Mouse (Mus musculus) gonadal fat pad, adult 2 months (tissue): Measurements from ENCODE around the gene Slc47a2. TPM values are rescaled to one million over a fixed set of nuclear protein-coding genes. Genes with fewer than 3 reads are reported as not detected.
A peak's percentile ranks its signal among the peaks of the same experiment; 100 is the strongest.

Experiments used
- DNase-seq: peaks from one replicate; pipeline ENCODE4 v3.0.0-alpha.2; 2012; ENCODE audit warnings: low read depth
- polyA plus RNA-seq: library from polyadenylated mRNA; depleted of rRNA; stranded (reverse); fragments of >200 nt; gene quantifications from 2 replicates; pipeline ENCODE4 v1.2.3, GENCODE M21; 2012; rRNA removed

Slc47a2 gene
- polyA plus RNA-seq, 1 experiment: 1.8 TPM

- peak; percentile 97 for DNase-seq
These were observed 59.1 kb downstream of the Slc47a2 start for GRCm38 (mm10) chr11:61283414-61284049.

- no peak for DNase-seq
These were observed 64.1 kb downstream of the Slc47a2 start for GRCm38 (mm10) chr11:61278445-61279077.

GRCm38 (mm10) chr11:61277937-61278336 lies 64.7 kb downstream of the Slc47a2 start:
- DNase-seq: no peak

- DNase-seq: no peak
These were observed 66.2 kb downstream of the Slc47a2 start for GRCm38 (mm10) chr11:61276482-61276881.

- DNase-seq: no peak
These were observed 67.6 kb downstream of the Slc47a2 start for GRCm38 (mm10) chr11:61275106-61275505.

GRCm38 (mm10) chr11:61274421-61274820 lies 68.2 kb downstream of the Slc47a2 start:
- no peak for DNase-seq

- DNase-seq: no peak
These were observed 68.7 kb downstream of the Slc47a2 start for GRCm38 (mm10) chr11:61273928-61274327.

- no peak for DNase-seq
These were observed 71.0 kb downstream of the Slc47a2 start for GRCm38 (mm10) chr11:61271612-61272011.

- DNase-seq: no peak
These were observed 72.3 kb downstream of the Slc47a2 start for GRCm38 (mm10) chr11:61270406-61270805.

GRCm38 (mm10) chr11:61268626-61269349 lies 73.9 kb downstream of the Slc47a2 start:
- DNase-seq: peak; percentile 96

GRCm38 (mm10) chr11:61266551-61267533 lies 75.8 kb downstream of the Slc47a2 start, which contains the start of gene Aldh3a2:
Gene Aldh3a2, minus strand, starts transcription at chr11:61267464.
- DNase-seq: no peak

GRCm38 (mm10) chr11:61263841-61264240 lies 78.8 kb downstream of the Slc47a2 start:
- no peak for DNase-seq

GRCm38 (mm10) chr11:61262516-61262915 lies 80.1 kb downstream of the Slc47a2 start:
- no peak for DNase-seq

GRCm38 (mm10) chr11:61259106-61259505 lies 83.6 kb downstream of the Slc47a2 start:
- DNase-seq: no peak

- no peak for DNase-seq
These were observed 89.9 kb downstream of the Slc47a2 start for GRCm38 (mm10) chr11:61252807-61253206.

GRCm38 (mm10) chr11:61251741-61252140 lies 90.9 kb downstream of the Slc47a2 start:
- DNase-seq: no peak

Other genes with a start within 250 kb of the Slc47a2 start
- gene Tnfrsf13b, start 216.1 kb downstream of the Slc47a2 start, polyA plus RNA-seq: 3.1 and 5.0 TPM in 2 replicates
- 44.6 and 70.2 TPM in 2 replicates for gene Usp22, start 167.8 kb downstream of the Slc47a2 start, polyA plus RNA-seq
- 7.1 and 8.0 TPM in 2 replicates for gene Aldh3a1, start 135.3 kb downstream of the Slc47a2 start, polyA plus RNA-seq
- gene Aldh3a2, start 75.4 kb downstream of the Slc47a2 start, polyA plus RNA-seq: 98.8 and 111 TPM in 2 replicates
- 3.4 and 4.1 TPM in 2 replicates for gene Slc47a1, start 35.5 kb upstream of the Slc47a2 start, polyA plus RNA-seq
- 0.26 and 0.66 TPM in 2 replicates for gene Rnf112, start 111.3 kb upstream of the Slc47a2 start, polyA plus RNA-seq
- gene Mfap4, start 142.6 kb upstream of the Slc47a2 start, polyA plus RNA-seq: 180 and 229 TPM in 2 replicates
- 19.7 and 21.7 TPM in 2 replicates for gene Mapk7, start 151.5 kb upstream of the Slc47a2 start, polyA plus RNA-seq
- 32.2 and 37.9 TPM in 2 replicates for gene B9d1, start 162.3 kb upstream of the Slc47a2 start, polyA plus RNA-seq
- gene Epn2, start 236.8 kb upstream of the Slc47a2 start, polyA plus RNA-seq: 38.7 and 44.7 TPM in 2 replicates